Mouse (Mus musculus) right cerebral cortex, postnatal 4 days (tissue): ENCODE results near the gene Tars2.
A peak's percentile ranks its signal among the peaks of the same experiment; 100 is the strongest.

Source experiments
- DNase-seq: peaks from one replicate; pipeline ENCODE4 v3.0.0-alpha.2; 2022

Gene Tars2

DNA sequence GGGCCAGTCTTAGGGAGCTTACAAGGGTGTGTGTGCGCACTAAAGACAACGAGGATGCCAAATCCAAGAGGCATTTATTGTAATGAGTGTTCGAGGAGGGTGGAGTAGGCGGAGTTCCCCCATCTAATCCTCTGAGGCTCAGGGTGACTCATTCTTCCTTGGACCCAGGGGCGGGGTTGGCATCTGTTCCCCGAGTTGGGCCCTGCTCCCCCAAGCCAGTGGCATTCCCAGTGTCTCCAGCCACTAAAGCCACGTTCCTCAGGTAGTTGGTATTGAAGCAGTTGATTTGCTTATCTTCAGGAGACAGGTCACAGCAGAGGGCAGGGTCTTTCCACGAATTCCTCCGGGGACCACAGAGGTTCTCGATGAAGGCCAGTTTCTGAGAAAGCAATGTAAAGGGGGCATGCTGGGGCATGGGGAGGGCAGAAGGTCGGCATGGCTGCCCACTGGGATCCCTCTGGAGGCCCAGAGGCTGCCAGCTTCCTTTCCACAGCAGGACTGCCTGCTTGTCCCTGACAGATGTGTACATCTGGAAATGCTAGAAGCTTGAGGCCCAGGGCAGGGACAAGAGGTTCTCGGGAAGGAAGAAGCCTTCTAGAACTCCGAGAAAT lies 25.8 kb downstream of the Tars2 start:
- DNase-seq, result no peak

DNA sequence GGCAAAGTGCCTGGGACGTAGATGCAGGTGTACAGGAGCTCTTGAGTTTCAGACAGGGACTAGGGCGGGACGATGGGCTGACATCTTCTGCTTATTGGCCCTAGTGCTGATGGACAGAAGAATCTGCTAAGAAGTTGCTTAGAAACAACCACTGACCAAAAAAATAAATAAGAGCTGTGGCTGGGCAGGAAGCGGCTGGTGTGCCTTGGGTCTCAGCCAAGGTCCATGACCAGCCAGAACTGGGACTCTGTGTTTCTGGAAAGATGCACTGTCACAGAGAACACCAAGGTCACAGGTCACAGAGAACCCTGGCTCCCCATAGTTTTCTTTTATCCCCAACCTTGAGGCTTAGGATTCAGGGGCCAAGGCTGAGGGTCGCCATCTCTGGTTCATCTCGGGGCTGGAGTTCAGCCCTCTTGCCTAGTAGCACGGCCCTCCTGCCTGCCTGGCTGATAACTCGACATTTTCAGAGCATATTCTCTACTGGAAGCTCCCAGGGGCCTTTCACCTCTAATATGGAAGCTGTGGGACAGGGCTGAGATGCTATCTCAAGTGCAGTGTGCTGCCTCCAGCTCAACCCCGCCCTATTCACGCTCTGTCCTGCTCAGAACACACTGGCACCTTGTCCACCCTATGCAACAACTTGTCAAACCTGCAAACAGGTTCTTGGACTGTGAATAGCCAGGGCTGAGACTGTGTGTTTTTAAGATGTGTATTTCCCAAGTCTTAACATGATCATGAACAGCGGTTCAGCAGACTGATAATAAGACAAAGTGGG lies 27.1 kb downstream of the Tars2 start:
- no peak for DNase-seq

DNA sequence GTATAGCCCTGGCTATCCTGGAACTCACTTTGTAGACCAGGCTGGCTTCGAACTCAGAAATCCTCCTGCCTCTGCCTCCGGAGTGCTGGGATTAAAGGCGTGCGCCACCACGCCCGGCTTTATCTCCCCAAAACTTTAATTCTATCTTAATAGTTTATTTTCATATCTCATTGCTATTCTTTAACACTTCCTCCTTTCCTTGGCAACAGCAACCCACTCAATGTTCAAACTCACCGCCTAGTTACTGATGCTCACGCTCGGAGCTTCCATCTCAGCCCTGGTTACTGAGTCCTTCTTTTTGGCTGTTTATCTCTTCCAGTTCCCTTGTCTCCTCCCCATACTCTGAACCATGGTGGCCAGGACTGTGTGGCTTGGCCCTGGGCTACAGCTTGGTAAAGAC lies 27.7 kb downstream of the Tars2 start:
- DNase-seq, result no peak

DNA sequence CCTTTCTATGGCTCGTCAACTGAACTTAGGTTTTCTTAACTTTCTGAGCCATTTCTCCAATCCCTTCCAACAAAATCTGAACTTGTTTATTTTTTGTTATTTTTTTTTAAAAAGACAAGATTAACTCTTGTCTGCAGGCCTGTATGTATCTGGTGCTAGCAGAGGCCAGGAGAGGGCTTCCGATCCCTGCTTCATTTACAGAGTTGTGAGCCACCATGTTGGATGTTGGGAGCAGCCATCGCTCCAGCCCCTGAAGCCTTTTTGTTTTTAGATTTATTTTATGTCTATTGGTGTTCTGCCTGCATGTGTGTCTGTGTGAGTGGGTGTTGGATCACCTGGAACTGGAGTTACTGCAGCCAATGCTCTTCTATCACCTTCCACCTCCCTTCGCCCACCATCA lies 28.2 kb downstream of the Tars2 start:
- DNase-seq, result no peak

DNA sequence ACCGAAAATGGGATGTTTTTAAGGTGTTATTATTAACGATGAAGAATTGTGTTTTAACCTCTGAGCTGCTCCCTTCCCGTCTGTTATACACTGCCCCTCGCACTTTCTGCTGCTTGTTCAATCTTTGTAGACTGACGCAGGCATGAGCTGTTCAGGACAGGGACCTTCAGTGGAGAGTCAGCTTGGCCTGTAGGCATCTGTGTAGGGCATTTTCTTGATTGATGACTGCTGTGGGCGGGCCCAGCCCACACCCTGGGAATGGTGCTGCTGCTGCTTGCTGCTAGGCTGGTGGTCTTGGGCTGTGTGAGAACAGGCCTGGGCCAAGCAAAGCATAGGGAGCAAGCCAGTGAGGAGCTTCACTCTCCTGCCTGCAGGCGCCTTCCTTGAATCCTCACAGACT lies 29.6 kb downstream of the Tars2 start:
- no peak for DNase-seq

DNA sequence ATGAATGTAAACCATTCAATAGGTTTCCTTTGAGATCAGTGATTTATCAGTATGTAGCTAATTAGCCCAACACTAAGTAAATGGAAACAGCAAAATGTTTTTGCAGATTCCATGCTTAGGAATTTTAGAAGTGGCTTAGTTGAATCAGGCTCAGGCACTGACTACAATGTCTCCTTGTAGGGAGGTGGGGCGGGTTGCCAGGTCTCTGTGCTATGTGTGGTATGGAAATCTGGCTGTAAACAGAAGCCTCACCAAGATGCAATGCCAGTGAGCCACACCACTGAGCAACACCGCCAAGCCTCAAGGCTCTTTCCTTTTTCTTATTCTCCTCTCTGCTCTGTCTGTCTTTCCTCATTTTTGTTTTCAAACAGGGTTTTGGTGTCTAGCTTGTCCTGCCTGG lies 31.1 kb downstream of the Tars2 start:
- DNase-seq, result no peak

DNA sequence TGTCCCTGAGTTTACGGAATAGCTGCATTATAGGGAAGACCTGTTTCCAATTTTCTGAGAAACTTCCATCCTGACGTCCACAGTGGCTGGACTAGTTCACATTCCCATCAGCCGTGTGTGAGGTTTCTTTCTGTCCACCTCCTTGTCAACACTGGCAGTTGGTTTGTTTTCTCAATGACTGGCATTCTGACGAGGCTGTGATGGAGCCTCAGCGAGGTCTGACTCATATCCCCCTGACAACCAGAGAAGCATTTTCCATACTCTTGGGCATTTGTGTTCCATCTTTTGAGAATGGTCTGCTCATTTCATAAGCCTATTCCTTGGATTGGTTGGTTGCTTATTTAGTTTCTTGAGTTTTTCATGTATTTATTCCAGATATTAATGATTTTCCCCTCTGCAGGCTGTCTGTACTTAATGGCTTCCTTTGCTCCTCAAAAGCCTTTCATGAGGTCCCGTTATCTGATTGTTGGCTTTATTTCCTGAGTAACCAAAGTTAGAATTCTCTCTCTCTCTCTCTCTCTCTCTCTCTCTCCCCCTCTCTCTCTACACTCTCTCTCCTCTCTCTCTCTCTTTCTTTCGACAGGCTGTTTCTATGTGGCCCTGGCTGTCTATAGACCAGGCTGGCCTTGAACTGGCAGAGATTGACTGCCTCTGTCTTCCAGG lies 33.2 kb downstream of the Tars2 start:
- no peak for DNase-seq

DNA sequence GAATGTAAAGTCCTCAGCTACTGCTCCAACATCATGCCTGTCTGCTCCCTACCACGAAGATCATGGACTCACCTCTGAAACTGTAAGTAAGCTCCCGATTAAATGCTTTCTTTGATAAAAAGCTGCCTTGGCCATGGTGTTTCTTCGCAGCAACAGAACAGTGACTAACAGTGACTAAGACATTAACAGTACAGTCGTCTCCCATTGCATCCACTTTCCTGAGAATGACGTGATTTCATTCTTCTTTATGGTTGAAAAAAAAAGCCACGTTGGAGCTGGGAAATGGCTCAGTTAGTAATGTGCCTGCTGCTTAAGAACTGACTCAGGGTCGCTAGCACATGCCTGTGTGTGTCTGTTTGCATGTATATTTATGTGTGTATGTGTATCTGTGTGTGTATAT lies 34.1 kb downstream of the Tars2 start:
- no peak for DNase-seq

DNA sequence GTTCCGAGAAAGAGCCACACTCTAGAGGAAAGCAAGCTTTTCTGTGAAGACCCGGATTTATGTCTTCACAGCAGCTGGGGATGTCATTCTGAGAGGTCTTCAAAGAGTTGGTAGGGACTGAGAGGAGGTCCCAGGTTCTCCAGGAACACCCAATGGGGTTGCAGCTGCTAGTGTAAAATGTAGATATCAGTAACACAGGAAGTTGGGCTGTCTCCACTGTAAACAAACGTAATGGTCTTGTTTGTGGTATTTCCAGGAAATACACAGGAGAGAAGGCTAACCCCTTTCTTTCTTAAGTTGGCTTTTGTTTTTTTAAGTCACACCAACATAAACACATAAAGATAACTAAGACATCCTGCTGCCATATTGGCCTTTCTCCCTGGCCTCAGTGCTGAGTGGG lies 37.6 kb downstream of the Tars2 start:
- no peak for DNase-seq

DNA sequence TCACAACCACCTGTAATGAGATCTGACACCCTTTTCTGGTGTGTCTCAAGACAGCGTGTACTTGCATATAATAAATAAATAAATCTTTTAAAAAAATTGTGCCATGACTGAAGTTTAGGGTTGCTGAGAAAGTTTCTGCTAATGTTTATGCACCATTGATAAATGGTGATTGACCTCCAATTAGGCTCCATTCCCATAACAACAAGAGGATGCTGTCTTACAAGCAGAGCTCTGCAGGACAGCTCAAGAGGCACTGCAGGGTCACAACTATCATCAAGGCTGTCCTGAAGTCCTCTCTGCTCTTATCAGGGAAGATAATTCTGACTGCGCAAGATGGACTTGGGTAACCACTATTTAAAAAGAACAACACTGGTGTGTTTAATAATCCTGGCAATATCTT lies 41.9 kb downstream of the Tars2 start:
- DNase-seq, result no peak

DNA sequence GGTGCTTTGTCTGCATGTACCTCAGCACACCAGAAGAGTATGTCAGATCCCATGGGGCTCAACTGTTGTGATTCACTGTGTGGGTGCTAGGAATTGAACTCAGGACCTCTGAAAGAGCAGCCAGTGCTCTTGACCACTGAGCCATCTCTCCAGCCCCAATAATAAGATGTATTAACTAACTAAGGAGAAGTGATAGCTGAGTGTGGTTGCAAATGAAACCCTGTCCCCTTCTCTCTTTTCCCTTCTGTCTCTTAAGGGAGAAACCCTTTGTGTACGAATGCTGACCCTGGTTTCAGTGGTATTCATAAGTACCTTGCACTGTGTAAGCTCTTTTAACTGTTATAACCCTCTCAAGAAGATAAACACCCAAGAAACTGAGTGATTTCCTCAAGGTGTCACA lies 43.9 kb downstream of the Tars2 start:
- DNase-seq, result no peak

DNA sequence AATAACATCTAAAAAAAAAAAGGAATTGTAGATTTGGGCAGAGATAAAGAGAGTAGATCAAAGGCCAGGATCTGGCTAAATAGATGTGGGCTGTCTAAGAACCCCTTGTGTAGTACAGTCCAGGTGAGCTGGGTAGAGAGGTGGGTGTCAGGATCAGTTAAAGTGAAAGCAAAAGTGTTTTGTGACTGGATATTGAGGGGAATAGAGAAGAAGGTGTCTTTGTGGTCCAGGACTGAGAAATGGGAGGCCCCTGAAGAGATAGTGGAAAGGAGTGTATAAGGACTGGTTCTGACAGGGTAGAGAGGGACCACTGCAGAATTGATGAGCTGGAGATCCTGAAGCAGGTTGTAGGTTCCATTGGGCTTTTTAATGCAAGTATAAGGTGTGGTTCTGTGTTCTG lies 50.0 kb downstream of the Tars2 start:
- no peak for DNase-seq

DNA sequence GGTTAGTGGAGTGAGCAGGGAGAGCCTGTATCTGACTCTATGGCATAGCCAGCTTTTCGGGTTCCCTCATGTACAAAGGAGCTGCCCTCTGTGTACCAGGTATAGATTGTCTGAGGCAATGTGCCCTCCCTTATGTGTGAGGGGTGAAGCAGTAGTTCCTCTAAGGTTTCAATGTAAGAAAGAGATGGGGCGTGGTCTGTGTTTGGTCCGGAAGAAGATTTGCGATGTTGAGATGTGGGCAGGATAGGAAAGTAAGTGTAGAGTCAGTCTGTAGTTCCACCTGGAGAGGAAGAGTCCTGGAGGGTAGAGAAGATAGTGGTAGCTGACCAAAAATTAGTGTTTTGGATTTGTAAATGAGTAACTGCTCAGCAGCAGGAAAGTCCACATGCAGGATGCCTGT lies 51.0 kb downstream of the Tars2 start:
- no peak for DNase-seq

DNA sequence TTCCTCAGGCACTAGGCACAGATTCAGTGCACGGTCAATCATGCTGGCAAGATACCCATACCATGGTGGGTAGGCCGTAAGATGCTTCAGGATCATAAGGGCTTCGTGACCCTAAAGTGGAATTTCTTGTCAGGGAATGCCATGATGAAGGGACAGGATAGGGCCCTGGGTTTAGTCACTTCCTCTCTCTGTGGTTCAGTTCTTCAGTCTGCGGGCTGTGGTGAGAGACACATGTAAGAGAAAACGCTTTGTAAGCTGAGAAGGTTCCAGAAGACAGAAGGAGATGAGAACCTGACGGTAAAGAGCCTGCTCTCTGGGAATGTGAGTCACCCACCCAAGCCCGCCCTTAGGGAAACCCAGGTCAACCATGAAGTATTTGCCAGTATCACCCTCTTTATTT lies 52.5 kb downstream of the Tars2 start:
- DNase-seq, result no peak

DNA sequence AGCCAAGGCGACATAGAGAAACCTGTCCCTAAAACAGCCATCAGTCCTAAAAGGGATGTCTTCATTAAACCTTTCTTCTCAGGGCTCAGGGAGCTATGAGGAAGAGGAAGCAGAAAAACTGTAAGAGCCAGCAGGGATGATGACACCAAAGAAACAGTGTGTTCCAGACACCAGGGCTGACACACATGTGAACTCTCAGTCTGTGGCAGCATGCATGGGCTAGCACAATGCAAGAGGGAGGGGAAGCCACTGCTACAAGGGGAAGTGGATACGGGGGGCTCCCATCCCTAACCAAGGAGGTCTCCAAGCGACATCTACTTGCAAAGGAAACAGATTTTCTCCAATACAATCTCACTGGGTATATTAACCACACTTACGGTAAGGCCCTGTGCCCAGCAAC lies 53.7 kb downstream of the Tars2 start:
- DNase-seq, result no peak

DNA sequence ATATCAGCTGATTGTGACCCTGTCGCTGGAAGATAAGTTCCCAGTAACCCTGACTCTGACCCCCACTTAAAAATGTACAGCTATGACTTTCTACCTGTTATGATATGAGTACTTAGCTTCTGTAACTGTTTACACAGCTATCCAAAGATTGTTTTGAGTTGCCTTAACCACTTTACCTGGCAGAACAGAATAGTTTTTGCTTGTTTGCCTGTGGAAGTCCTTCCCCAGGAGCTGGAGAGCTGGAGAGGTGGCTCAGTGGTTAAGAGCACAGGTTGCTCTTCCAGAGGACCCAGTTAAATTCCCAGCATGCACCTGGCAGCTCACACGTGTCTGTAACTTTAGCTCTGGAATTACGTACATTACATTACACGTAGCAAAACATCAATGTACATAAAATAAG lies 55.4 kb downstream of the Tars2 start:
- no peak for DNase-seq

DNA sequence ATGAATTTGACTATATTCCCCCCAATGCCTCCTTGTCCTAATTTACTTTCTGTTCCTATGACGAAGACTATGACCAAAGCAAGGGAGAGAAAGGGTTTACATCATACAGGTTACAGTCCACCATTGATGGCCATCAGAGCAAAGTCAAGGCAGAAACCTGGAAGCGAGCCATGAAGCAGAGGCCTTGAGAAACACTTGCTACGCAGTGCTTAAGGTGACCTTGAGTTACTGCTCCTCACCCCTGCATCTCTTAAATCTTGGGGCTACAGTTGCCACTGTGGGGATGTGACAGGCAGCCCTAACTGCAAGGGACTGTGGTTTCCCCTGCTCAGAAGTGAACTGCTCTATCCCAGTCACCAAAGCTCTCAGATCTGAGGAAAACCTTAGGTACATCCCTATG lies 56.7 kb downstream of the Tars2 start:
- no peak for DNase-seq

DNA sequence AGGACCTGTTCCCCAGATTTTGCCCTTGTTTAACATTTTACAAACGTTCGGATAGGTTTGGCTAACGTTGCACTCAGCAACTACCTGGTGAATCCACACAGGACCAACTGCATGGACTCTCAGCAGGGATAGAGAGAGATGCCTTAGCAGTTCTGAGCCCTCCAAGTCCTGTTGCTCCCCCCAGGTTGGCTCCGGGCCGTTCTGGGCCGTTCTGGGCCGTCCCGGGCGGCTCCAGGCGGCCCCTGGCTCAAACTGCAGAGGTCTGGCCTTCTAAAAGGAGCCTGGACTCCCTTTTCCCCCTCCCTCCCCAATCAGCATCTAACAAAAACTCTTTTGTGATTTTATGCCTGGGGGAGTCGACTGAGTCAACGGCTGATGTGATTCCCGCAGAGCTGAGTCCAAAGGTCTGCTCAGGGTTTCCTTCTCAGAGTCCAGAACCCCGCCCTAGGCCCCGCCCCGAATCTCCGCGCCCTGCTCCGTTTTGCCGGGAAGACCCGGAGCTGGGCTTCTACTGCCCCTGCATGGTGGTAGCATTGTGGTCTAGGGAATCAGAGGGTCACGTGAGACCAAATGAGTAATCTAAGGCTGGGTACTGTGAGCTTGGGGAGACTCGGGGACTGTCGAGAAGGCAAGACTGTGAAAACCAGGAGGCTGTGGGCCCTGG lies 58.0 kb downstream of the Tars2 start:
- DNase-seq, result peak; percentile 45

DNA sequence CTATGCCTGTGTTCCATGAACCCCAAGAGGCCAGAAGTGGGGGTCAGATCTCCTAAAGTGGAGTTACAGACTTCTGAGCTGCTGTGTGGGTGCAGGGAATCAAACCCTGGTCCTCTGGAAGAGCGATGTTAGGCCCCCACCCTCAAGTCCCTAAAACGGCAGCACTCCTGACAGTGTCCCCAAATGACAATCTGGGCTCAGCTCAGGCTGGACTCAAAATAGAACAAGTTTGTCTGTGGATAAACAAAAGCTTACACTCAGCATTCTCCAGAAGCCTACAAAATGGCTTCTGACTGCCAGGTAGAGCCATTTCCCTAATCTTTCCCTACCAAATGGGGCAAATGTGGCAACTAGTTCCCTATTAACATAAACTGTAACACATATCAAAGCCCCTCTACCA lies 58.9 kb downstream of the Tars2 start:
- DNase-seq, result no peak

DNA sequence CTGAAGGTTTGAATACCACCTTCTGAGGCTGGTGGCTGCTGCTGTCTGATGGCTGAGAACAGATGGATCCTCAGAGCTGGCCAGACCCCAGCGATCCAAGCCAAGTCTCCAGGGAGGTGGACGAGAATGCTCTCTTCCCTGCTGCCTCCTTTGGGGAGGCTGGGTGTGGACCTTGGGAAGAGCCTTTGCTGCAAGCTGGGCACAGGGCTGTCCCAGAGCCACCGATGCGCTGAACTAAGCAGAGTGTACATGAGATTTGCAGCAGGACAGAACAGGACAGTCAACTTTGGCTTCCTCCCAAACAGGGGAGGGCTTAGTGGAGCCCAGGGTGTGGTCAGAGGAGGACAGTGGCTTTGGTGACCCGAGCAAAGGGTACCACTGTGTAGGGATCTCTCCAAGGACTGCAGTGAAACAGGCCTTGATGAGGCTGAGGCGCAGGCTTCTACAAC lies 59.7 kb downstream of the Tars2 start:
- no peak for DNase-seq

DNA sequence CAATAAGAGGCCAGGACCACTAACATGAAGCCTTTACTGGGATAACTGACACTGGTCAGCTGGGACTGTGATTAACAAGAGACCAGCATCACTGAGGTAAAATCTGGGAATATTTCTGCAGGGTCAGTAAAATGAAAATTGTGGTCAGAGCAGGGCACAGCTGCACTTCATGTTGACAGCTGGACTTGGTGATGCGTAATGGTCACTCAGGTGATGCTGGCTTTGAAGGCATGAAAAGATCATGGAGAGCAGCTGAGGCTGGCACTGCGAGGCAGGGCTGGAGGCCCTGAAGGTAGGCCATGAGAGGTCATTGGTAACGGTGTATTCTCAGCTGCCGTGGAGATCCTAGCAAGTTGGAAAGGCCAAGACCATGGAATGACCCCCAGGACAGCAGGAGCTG lies 61.7 kb downstream of the Tars2 start:
- DNase-seq, result no peak

DNA sequence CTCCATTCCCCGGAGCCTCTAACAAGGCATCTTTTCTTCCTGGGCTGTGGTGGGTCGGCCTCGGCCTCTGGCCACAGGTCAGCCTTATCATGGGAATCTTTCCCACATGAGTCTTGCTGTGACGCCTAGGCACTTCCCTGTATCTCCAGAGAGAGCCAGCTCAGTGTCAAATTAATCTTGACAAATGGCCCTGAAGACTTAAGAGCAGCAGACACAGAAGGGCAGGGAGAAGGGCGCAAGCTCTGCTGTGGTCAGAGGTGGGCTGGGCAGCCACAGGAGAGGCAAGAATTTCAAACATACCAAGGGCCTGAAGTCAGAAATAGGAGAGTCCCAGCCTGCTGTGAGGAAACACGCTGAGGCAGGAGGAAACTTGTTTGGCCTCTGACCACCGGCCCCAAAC lies 63.6 kb downstream of the Tars2 start:
- no peak for DNase-seq

DNA sequence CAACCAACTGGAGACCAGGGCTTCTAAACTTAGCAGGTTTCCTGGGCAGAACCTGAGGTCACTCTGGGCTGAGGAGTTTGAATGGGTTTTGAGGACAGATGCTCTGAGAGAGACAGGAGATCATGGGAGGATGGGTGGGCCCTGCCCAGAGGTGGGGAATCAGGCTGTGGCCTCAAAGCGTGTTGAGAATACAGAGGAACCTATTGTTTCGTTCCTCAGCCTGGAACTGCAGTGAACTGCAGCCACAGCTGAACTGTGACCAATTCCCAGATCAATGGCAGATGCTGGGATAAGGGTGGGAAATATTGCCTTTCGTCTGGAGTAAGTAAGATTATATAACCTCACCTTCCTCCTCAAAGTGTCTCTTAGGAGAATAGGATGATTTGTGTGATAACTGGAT lies 64.2 kb downstream of the Tars2 start:
- DNase-seq, result no peak
